ENCODE assay signal across 8 mouse cellular contexts in genomic region chr1:77514963-77515650, GRCm38 (mm10). TPM values are rescaled to one million over a fixed set of nuclear protein-coding genes. Genes with fewer than 3 reads are reported as not detected.
DNase-seq lines count a peak whose midpoint lies in the region; ATAC-seq lines count a peak whose summit lies in the region.

TSS of gene Epha4 (minus strand) at chr1:77515088.

- DNase-seq in ES-CJ7 (ENCODE audit: low read depth, low spot score), result peak; percentile 96
- DNase-seq in cerebellum, adult 11 months, result peak; percentile 32
- DNase-seq in heart, postnatal 10 days, result peak; percentile 95
- peak; percentile 92 for DNase-seq in layer of hippocampus, adult 11-12 months (ENCODE audit: low spot score)
- peak; percentile 16 to 28 for DNase-seq in thymus, postnatal 36 days

- H3K9ac ChIP-seq in forebrain, embryonic 15.5 days (replicated peaks), result peak within 1 kb of the TSS; percentile 75
- no peak within 1 kb of the TSS; the same call in 1 of the 2 replicates for H3K9ac ChIP-seq in liver, embryonic 15.5 days
- peak within 1 kb of the TSS; percentile 74 for H3K9ac ChIP-seq in neural tube, embryonic 14.5 days (replicated peaks; ENCODE audit: low read depth, low read length)

- H3K27me3 ChIP-seq in forebrain, embryonic 15.5 days, result no peaks in the 10 kb centered on the region
- peaks cover 61% of the 10 kb centered on the region for H3K27me3 ChIP-seq in liver, embryonic 15.5 days
- H3K27me3 ChIP-seq in neural tube, embryonic 14.5 days (ENCODE audit: control insufficient read depth, insufficient read depth, low read length), result no peaks in the 10 kb centered on the region

- peak within 1 kb of the TSS; percentile 68 for H3K4me3 ChIP-seq in forebrain, embryonic 15.5 days
- peak within 1 kb of the TSS; percentile 53 for H3K4me3 ChIP-seq in liver, embryonic 15.5 days (replicated peaks)
- H3K4me3 ChIP-seq in neural tube, embryonic 14.5 days (ENCODE audit: low read depth, low read length), result peak within 1 kb of the TSS; percentile 62

- peak within 1 kb of the TSS; percentile 90 for H3K27ac ChIP-seq in forebrain, embryonic 15.5 days (replicated peaks)
- no peak within 1 kb of the TSS for H3K27ac ChIP-seq in liver, embryonic 15.5 days (replicated peaks)
- H3K27ac ChIP-seq in neural tube, embryonic 14.5 days (ENCODE audit: low read depth, low read length), result peak within 1 kb of the TSS; percentile 89

- peak; percentile 94 for ATAC-seq in forebrain, embryonic 15.5 days (replicated peaks)
- peak; percentile 83 for ATAC-seq in liver, embryonic 15.5 days (ENCODE audit: insufficient read depth)
- ATAC-seq in neural tube, embryonic 14.5 days (ENCODE audit: low read depth), result peak; percentile 93

- H3K4me1 ChIP-seq in forebrain, embryonic 15.5 days, result peaks cover 38% of the 10 kb centered on the region
- H3K4me1 ChIP-seq in liver, embryonic 15.5 days (replicated peaks), result peaks cover 16% of the 10 kb centered on the region
- H3K4me1 ChIP-seq in neural tube, embryonic 14.5 days (ENCODE audit: control insufficient read depth, insufficient read depth, low read length), result peaks cover 10% of the 10 kb centered on the region; the same call in 1 of the 2 replicates

- peak within 1 kb of the TSS; percentile 85 for H3K4me2 ChIP-seq in forebrain, embryonic 15.5 days (replicated peaks)
- H3K4me2 ChIP-seq in liver, embryonic 15.5 days, result peak within 1 kb of the TSS; percentile 72
- H3K4me2 ChIP-seq in neural tube, embryonic 14.5 days (ENCODE audit: low read depth, low read length), result peak within 1 kb of the TSS; percentile 74

- H3K36me3 ChIP-seq in forebrain, embryonic 15.5 days, result no peaks in the 10 kb centered on the region
- H3K36me3 ChIP-seq in liver, embryonic 15.5 days (replicated peaks), result no peaks in the 10 kb centered on the region
- no peaks in the 10 kb centered on the region for H3K36me3 ChIP-seq in neural tube, embryonic 14.5 days (ENCODE audit: control insufficient read depth, insufficient read depth, low read length)

- H3K9me3 ChIP-seq in forebrain, embryonic 15.5 days, result no peaks in the 10 kb centered on the region
- H3K9me3 ChIP-seq in liver, embryonic 15.5 days (replicated peaks), result no peaks in the 10 kb centered on the region
- H3K9me3 ChIP-seq in neural tube, embryonic 14.5 days (ENCODE audit: control insufficient read depth, low read length), result no peaks in the 10 kb centered on the region

- under 1% methylated on average over 40 of the region's 40 CpGs for WGBS in forebrain, embryonic 15.5 days
- 1% methylated on average over 40 of the region's 40 CpGs for WGBS in liver, embryonic 15.5 days (ENCODE audit: insufficient replicate concordance)
- WGBS in neural tube, embryonic 14.5 days, result 0% methylated on average over 39 of the region's 40 CpGs

- intact Hi-C loops in heart, postnatal 10 days (cut with DNase I), result loop anchor here (2.0 to 10.0 kb wide), 10 partner anchors 52 to 1518 kb away; no protein-coding TSS in a partner anchor

RNA-seq across cellular contexts. Expression of gene Epha4, which starts in this region (rescaled TPM):
- 93.3 and 95.7 TPM in 2 replicates for polyA plus RNA-seq in forebrain, embryonic 15.5 days (2015; fragmentation: Nextera tagmentation; extraction: Ambion mirVana)
- total RNA-seq in heart, postnatal 10 days (2021), result 10 to 100 TPM; 19.3 to 24.0 TPM
- 0.31 TPM in 2 replicates for polyA plus RNA-seq in liver, embryonic 15.5 days (2015; fragmentation: Nextera tagmentation; extraction: Ambion mirVana)
- 41.8 and 45.9 TPM in 2 replicates for polyA plus RNA-seq in neural tube, embryonic 14.5 days (2014; fragmentation: Nextera tagmentation; extraction: Ambion mirVana)

Comparison
In these comparisons a context has a peak if more than half of its experiments do, and no peak if none do; other contexts are left out.
1. RNA of gene Epha4 (polyA plus RNA-seq): 93.3 to 95.7 TPM in forebrain, embryonic 15.5 days and 41.8 to 45.9 TPM in neural tube, embryonic 14.5 days; 0.31 TPM in liver, embryonic 15.5 days; every median in the first group is over 10 times any median in the second.
2. Peak in ATAC-seq, H3K4me3 ChIP-seq and H3K4me2 ChIP-seq in liver, embryonic 15.5 days; RNA of the gene not detected or under 1 TPM.
3. DNase-seq: peak in every context shown above with its lines; median percentile 96 in ES-CJ7; 95 in heart, postnatal 10 days; 92 in layer of hippocampus, adult 11-12 months; 32 in cerebellum, adult 11 months; 22 in thymus, postnatal 36 days.
4. Peak in every context shown above with its lines, with median percentiles within 50 percentile points of each other: ATAC-seq, H3K4me2 ChIP-seq and H3K4me3 ChIP-seq.